Mouse (Mus musculus) embryo, embryonic 9.5 days (tissue): ENCODE measurements at regions not wholly inside any gene's neighbourhood (a gene's known extent, or its start where the extent isn't known, plus 50 kb on each side); places are given as distances from the start of the nearest gene placed in this dataset.

Experiments used
- DNase-seq: peaks from one replicate; pipeline ENCODE4 v3.0.0-alpha.2; 2017; ENCODE audit errors: extremely low spot score

GRCm38 (mm10) chr2:117965758-117966157, 145.9 kb upstream of the Thbs1 start:
- no peak for DNase-seq

DNA sequence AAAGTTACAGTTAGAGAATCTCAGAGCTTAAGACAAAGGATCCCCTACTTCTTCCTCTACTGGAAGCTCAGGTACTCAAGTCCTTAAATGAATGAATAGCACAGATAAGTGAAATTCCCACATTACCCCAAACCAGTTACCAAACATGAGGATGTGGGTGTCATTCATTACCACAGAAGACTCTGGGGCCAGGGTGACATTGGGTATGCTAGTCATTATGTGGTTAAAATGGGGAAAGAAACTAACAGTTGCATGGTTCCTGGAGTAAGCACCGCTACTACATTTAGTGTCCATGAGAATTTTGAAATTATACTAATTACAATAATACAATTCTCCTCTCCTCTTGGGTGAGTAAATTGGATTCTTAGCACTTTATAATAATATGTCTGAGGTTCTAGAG, 142.9 kb upstream of the Thbs1 start:
- no peak for DNase-seq

- no peak for DNase-seq
Measured at GRCm38 (mm10) chr2:117970631-117971030, 141.0 kb upstream of the Thbs1 start.

GRCm38 (mm10) chr2:117977033-117977432, 134.6 kb upstream of the Thbs1 start:
- DNase-seq, result no peak

- no peak for DNase-seq
Measured at GRCm38 (mm10) chr2:117980856-117981255, 130.8 kb upstream of the Thbs1 start.

DNA sequence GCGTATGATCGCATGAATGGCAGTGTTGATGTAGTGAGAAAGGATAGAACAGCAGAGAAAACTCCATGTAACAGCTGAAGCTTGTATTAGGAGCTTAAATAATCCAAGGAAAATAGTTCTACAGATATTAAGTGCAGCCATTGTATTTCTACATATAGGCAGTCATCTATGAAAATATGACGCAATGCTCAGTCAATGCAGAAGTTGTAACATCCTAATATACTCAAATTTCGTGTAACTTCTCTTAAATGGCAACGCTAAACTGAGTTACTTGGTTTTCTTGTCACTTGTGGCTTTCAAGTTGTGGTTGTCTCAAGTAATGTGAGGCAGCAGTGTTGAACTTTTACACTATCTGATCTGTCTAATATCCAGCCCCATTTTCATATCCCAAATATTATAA, 127.1 kb upstream of the Thbs1 start:
- no peak for DNase-seq

GRCm38 (mm10) chr2:117987426-117988215, 124.1 kb upstream of the Thbs1 start:
- DNase-seq, result no peak

DNA sequence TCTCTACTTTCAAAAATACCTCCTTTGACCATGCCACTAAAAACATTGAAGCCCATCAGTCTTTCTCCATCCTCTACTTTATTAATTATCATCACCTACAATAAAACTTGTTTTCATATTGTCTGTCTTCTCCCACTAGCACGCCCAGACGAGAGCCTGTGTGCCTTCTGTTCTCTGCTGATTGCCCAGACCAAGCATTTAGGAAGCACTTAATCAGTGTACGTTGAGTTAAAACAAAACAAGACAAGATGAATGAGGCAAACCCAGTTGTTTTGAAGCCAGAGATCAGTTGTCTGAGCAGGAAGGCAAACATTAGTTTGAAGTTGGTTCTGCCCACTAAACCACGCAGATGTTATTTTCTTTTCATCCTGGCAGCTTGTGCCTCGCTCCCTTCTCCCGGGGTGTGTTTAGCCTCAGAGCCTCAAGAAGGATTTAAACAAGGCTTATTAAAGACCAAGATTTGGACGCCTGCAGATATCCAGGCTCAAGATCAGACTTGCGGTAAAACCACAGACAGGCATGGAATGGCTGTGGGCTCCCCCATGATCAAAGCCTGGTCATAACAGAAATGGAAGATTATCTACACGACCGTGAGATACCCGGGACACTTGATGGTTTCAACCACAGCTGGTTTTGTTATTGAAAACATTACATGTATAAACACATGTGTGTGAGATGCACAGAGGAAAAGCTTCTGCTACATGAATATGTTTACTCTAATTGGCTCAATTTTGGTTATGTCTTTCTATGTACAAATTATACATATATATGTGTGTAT, 123.1 kb upstream of the Thbs1 start:
- peak; percentile 17 for DNase-seq

DNA sequence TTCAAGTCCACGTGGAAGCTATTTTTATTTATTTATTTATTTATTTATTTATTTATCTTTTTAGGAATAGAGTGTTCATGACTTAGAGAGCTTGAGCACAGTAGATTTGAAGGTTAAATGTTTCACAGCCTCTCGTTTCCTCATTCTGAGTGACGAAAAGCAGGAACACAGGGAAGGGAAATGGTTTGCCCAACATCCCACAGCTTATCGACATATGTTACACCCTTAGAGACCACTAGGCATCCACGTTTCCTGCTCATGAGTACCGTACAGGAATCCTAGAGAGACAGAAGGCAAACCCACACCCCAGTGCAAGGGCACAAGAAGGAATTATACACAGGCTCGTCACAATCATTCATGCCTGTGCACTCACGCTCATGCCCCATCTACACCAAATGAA, 122.5 kb upstream of the Thbs1 start:
- DNase-seq, result no peak

GRCm38 (mm10) chr2:117996130-117997083, 115.3 kb upstream of the Thbs1 start:
- DNase-seq, result no peak

DNA sequence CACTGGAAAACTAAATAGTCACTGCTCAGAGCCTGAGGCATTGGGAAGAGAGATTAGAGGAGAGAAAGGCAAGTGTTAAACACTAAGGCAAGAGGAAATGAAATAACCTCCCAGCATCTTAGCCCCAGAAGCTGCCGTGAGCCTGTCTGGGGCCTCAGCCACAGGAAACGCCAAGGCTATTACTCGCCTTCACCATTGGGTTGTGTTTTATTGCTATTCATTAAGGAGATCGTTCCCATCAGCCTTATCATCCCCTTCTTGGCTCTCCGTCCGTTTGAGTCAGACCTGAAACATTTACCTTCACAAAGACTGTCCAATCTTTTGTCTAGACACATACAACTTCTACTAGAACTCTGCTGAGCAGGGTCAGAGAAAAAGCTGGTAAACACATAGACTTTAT, 112.0 kb upstream of the Thbs1 start:
- DNase-seq, result no peak

DNA sequence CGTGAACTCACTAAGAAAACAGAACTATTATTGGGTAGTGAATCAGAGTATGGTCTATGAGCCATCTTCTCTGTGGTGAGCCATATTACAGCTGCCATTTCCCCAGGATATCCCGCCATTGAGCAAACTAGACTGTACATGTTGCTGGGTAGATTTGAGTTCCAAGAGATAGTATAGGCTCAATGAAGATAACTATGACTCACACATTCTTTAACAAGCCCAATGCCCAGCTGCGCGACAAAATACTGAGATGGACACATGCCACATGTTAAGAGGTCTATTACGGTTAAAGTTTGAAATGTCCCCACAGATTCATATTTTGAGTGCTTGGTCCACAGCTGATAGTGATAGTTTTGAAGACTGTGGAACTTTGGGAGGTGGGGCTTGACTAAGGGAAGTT, 107.5 kb upstream of the Thbs1 start:
- DNase-seq, result no peak

DNA sequence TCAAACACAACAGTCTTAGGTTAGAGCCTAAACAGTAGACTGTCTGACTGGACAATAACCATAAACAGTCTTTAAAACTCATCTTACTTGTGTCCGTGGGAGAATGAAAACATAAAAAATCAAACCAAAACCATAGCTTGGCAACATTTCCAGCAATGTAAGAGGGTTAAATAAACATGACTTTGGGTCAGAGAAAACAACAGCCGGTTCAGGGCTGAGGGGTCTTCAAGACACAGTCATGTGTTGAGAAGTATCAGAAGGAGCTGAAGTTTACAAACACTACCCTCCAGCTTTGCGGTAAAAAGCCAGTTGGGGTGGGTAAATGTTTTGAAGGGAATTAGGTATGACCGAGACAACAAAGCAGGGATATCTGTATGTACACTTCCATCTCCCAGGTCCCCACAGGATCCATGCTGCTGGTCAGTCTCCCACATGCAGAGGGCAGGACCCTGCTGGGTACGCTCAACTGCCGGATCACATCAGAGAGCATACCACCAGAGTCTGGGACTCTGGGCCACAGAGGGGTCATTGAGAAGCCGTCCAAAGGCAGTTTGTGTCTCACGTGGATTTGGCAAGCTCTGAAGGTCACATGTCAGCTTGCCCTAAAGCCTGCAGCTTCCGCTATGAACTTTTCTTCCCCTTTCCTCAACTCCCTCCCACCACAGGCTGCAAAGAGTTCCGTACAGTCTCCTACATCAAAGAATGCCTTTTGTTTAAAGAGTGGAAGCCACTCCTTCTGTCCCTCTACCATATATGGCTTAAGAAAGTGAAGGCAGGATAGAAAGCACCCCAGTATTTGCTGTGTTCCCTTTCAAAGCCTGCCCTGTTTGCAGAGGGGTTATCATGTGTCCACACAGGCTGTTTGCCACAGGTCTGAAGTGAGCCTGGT, 103.9 kb upstream of the Thbs1 start:
- DNase-seq, result peak; percentile 40

DNA sequence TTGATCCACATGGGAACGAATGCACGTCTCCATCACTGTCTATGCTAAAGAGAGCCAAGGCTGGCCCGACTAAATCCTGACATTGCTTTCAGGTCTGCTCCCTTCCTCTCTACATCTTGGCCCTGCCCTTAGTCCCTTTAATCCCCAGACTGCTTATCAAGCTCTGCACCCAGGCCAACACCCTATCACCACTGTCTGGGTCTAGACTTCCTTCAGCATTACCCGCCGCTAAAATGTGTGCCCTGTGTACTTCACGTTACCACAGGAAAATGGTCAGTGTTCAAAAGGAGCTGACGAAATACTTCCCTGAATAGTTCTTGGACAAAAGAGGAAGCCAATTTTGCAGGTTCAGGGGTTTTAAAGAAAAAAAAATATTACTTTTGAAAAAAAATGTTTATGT, 100.0 kb upstream of the Thbs1 start:
- no peak for DNase-seq

GRCm38 (mm10) chr2:118012211-118012610, 99.5 kb upstream of the Thbs1 start:
- DNase-seq, result no peak

DNA sequence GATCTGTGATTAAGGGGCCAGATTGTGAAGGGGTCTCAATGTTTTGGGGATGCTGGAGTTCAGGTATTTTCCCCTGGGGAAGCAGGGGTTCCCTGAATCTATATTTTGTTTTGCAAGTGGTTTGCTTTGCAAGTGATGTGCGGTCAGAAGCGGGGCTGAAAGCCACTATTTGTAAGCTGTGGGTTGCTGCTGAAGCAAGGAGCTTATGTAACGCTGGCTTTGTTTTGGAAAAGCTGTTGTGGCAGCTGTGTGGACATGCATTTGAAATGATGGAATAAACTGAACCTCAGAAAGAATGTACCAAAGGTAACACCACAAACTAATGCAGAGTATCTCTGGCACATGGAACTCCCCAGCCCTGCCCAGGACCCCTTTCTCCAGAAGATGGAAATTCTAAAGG, 98.5 kb upstream of the Thbs1 start:
- no peak for DNase-seq

DNA sequence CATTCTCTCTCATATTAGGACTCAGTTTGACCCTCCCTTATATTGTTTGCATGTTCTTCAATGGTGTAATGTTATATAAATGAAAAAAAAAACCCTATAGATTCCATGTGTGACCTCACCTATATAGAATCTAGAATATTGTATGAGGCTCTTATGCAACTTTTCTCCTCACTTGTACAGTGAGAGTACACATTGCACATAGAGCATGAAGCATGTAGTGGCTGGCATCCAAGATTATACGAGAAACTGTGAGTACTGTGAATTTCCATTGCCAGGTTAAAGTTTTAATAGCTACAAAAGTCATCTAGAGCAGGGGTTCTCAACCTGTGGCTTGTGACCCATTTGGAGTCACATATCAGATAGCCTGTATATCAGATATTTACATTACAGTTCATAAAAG, 96.5 kb upstream of the Thbs1 start:
- no peak for DNase-seq

DNA sequence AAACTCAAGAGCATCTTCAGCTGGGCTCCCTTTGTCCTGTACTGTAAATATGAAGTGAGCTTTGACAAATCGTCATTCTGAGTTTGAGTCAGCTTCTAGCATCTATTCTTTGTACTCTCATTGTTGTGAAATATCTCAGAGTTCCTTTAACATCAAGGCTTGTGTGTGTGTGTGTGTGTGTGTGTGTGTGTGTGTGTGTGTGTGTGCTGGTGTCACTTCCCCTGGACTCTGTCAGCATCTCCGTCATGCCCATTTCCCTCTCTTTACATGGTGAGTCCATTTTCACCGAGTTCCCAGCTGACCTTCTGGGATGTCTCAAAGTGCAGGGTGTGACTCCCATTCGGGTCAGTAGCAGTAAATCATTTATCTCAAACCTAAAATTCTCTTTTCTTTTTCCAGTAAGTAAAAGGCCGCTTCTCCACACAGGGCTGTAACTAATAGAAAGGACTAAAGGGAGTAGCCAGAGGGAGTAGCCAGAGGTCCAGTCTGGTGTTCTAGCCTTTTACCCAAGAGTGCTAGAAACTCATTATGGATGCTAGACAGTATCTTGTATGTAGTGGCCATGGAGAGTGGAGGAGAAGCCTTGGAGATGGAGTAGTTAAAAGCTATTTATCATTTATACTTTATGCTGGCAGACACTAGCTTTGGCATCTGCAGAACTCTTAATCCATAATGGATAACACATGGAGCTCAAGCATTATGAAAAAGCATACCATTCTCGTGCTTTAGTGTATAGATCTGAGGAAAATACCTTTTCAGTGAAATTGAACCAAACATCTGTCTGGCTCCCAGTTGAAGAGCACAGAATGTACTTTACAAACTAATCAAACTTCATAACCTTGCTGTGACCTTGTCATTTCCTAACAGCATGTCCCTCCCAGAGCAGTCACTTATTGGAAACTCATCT, 85.6 kb upstream of the Thbs1 start:
- no peak for DNase-seq

GRCm38 (mm10) chr2:118028881-118029280, 82.8 kb upstream of the Thbs1 start:
- no peak for DNase-seq

- no peak for DNase-seq
Measured at GRCm38 (mm10) chr2:118029470-118030108, 82.1 kb upstream of the Thbs1 start.
